Mouse (Mus musculus): Measurements from ENCODE around the gene 1700008P02Rik. TPM values are rescaled to one million over a fixed set of nuclear protein-coding genes. Genes with fewer than 3 reads are reported as not detected.
"Not testable (repeated sequence)": the region's sequence is repeated elsewhere in the genome, so short reads cannot be mapped to it uniquely, and the experiment has no call there.

1700008P02Rik gene
- total RNA-seq (2021), result not detected
- long read RNA-seq, experiment 1, result 0 reads
- long read RNA-seq, experiment 2, result 0 reads

- intact Hi-C loops (cut with DNase I), result no loop called here
- no peak for DNase-seq
Measured at GRCm38 (mm10) chr3:6620343-6620742, at the start of gene 1700008P02Rik. Gene 1700008P02Rik, minus strand, starts transcription at chr3:6620443.

- intact Hi-C loops (cut with DNase I), result no loop called here
- DNase-seq, result no peak
Measured at GRCm38 (mm10) chr3:6649411-6649810, 29.2 kb upstream of the 1700008P02Rik start.

- intact Hi-C loops (cut with DNase I); DNase-seq: not testable (repeated sequence)
Measured at GRCm38 (mm10) chr3:6638151-6638550, 17.9 kb upstream of the 1700008P02Rik start.

GRCm38 (mm10) chr3:6634256-6634655 lies 14.0 kb upstream of the 1700008P02Rik start:
- intact Hi-C loops (cut with DNase I), result no loop called here
- no peak for DNase-seq

- DNase-seq, result no peak
- intact Hi-C loops (cut with DNase I), result no loop called here
Measured at GRCm38 (mm10) chr3:6617881-6618280, 2.4 kb downstream of the 1700008P02Rik start.
